Mouse (Mus musculus) cortical plate, adult 2 months (tissue): Measurements from ENCODE around the gene Disp1.

Experiments used
- CTCF ChIP-seq: fragments of 200-500 bp; IDR thresholded peaks from 2 replicates; pipeline ENCODE4 v1.5.1; 2011; ENCODE audit warnings: mild to moderate bottlenecking, control low read depth, low read length; ENCODE audit not compliant: insufficient read depth; ENCODE audit errors: extremely low read depth
- POLR2A ChIP-seq: fragments of 200-500 bp; IDR thresholded peaks from 2 replicates; pipeline ENCODE4 v1.6.1; 2011; ENCODE audit warnings: mild to moderate bottlenecking, low read length, control low read depth; ENCODE audit not compliant: insufficient read depth; ENCODE audit errors: extremely low read depth

DNA sequence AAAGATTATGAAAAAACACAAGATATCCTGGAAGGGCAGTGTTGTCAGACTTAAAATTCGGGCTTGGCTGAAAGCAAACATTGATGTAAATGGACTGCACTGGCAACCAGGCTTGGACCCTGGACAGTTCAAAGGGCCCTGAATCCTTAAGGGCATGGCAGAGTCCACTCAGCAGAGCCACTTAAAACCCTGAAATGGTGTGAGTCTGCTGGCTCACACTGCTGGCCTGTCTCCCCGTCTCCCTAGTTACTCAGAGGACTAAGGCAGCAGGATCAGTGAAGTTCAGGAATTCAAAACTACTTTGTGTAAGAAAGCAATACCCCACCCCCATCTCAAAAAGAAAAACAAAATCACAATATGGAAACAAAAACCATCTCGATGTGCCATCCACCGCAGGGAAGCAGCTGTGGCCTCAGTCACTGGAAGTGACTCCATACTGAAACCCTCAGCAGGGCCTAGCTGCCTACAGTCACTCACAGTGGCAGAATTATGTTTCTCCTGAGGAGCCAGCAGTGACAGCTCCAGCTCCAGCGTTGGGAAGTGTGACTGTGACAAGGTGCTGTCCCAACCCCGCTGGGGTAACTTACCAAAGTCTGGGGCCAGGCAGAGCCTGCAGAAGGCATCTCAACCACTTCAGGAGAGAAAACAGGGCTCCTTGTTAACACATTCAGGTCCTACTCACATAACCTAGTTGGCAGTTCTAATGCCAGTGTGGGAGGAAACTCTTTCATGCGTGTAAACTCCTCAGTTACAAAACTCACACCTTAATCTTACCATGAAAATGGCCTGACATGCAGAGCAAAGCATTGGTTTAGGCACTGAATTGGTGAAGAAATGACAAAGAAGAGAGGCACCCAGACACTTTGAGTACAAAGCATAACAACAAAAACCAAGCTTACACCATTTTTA, 66.8 kb downstream of the Disp1 start:
- no peak for TF ChIP-seq CTCF
- no peak for TF ChIP-seq POLR2A
